ENCODE assay signal across 12 mouse cellular contexts in genomic region chr2:106797855-106798254, GRCm38 (mm10).
DNase-seq lines count a peak whose midpoint lies in the region; ATAC-seq lines count a peak whose summit lies in the region.
"Had no signal": no experiment of that assay in that cellular context is flagged by ENCODE, and none has a peak within 500 bp of the region (broad histone marks: within the 10 kb centered on the region; RNA-seq: fewer than 3 reads in every experiment).

No protein-coding gene starts in this region.

- H3K9me3 ChIP-seq in heart, embryonic 12.5 days (replicated peaks) = 0 out of 2 replicates have a peak, but pooled peaks cover 2% of the 10 kb centered on the region
- no peaks in the 10 kb centered on the region for H3K9me3 ChIP-seq in embryonic facial prominence, embryonic 14.5 days (ENCODE audit: control insufficient read depth, low read length)
- no peaks in the 10 kb centered on the region for H3K9me3 ChIP-seq in hindbrain, embryonic 14.5 days (ENCODE audit: control insufficient read depth, low read length)
- no peaks in the 10 kb centered on the region for H3K9me3 ChIP-seq in neural tube, embryonic 12.5 days

- WGBS in heart, embryonic 12.5 days = 38% methylated on average over 3 of the region's 3 CpGs
- WGBS in embryonic facial prominence, embryonic 14.5 days = 48% methylated on average over 3 of the region's 3 CpGs
- WGBS in hindbrain, embryonic 14.5 days = 10% methylated on average over 3 of the region's 3 CpGs
- 21% methylated on average over 3 of the region's 3 CpGs for WGBS in neural tube, embryonic 12.5 days

- no peak for DNase-seq in heart, postnatal 4 days
- no peak for DNase-seq in embryonic facial prominence, embryonic 14.5 days (ENCODE audit: low spot score)
- DNase-seq in hindbrain, embryonic 14.5 days (ENCODE audit: low spot score) = no peak
- DNase-seq in cerebellum, adult 18-20 months = no peak
- no peak for DNase-seq in cerebellum, postnatal 25 days
- no peak for DNase-seq in adipocyte (ENCODE audit: low spot score)
- DNase-seq: B cell, adult 2 months; lung, adult 18-20 months; right cerebral cortex, adult 18-20 months had no signal

- H3K4me1 ChIP-seq in heart, embryonic 12.5 days (replicated peaks) = peaks cover 43% of the 10 kb centered on the region
- peaks cover 22% of the 10 kb centered on the region for H3K4me1 ChIP-seq in embryonic facial prominence, embryonic 14.5 days (ENCODE audit: control insufficient read depth, insufficient read depth, low read length)
- peaks cover 33% of the 10 kb centered on the region for H3K4me1 ChIP-seq in hindbrain, embryonic 14.5 days (replicated peaks; ENCODE audit: control insufficient read depth, insufficient read depth, low read length)
- peaks cover 34% of the 10 kb centered on the region for H3K4me1 ChIP-seq in neural tube, embryonic 12.5 days

- peak overlapping the region; percentile 38 for H3K4me2 ChIP-seq in heart, embryonic 12.5 days
- H3K4me2 ChIP-seq in embryonic facial prominence, embryonic 14.5 days (ENCODE audit: low read depth, low read length) = no peak overlapping the region
- H3K4me2 ChIP-seq in hindbrain, embryonic 14.5 days (replicated peaks) = peak overlapping the region; percentile 33
- H3K4me2 ChIP-seq in neural tube, embryonic 12.5 days (replicated peaks) = peak overlapping the region; percentile 17

- H3K4me3 ChIP-seq in heart, embryonic 12.5 days = no peak overlapping the region
- no peak overlapping the region for H3K4me3 ChIP-seq in embryonic facial prominence, embryonic 14.5 days (ENCODE audit: low read depth, low read length)
- H3K4me3 ChIP-seq in hindbrain, embryonic 14.5 days (replicated peaks; ENCODE audit: low read length) = no peak overlapping the region
- no peak overlapping the region for H3K4me3 ChIP-seq in neural tube, embryonic 12.5 days

- H3K27ac ChIP-seq in heart, embryonic 12.5 days (ENCODE audit: poor library complexity, severe bottlenecking) = peak overlapping the region; percentile 57
- H3K27ac ChIP-seq in embryonic facial prominence, embryonic 14.5 days (replicated peaks; ENCODE audit: low read depth, low read length) = no peak overlapping the region
- H3K27ac ChIP-seq in hindbrain, embryonic 14.5 days = peak overlapping the region; percentile 55; the same call in 1 of the 2 replicates
- H3K27ac ChIP-seq in neural tube, embryonic 12.5 days = no peak overlapping the region

- peak overlapping the region; percentile 36; the same call in 1 of the 2 replicates for H3K9ac ChIP-seq in heart, embryonic 12.5 days
- no peak overlapping the region for H3K9ac ChIP-seq in embryonic facial prominence, embryonic 14.5 days (ENCODE audit: low read depth, low read length)
- peak overlapping the region; percentile 31 for H3K9ac ChIP-seq in hindbrain, embryonic 14.5 days
- H3K9ac ChIP-seq in neural tube, embryonic 12.5 days = no peak overlapping the region

- H3K27me3 ChIP-seq in heart, embryonic 12.5 days (replicated peaks) = no peaks in the 10 kb centered on the region
- H3K27me3 ChIP-seq in embryonic facial prominence, embryonic 14.5 days (replicated peaks; ENCODE audit: control insufficient read depth, insufficient read depth, low read length) = no peaks in the 10 kb centered on the region
- H3K27me3 ChIP-seq in hindbrain, embryonic 14.5 days (ENCODE audit: control insufficient read depth, insufficient read depth, low read length) = no peaks in the 10 kb centered on the region
- H3K27me3 ChIP-seq in neural tube, embryonic 12.5 days (replicated peaks) = no peaks in the 10 kb centered on the region

- ATAC-seq in heart, embryonic 12.5 days (ENCODE audit: insufficient number of reproducible peaks, low FRiP score) = peak; percentile 36; the same call in 1 of the 2 replicates
- peak; percentile 51; the same call in 1 of the 2 replicates for ATAC-seq in embryonic facial prominence, embryonic 14.5 days (ENCODE audit: low read depth)
- peak; percentile 72; the same call in 1 of the 2 replicates for ATAC-seq in hindbrain, embryonic 14.5 days (ENCODE audit: low FRiP score)
- ATAC-seq in neural tube, embryonic 12.5 days (ENCODE audit: low FRiP score, low read depth) = peak; percentile 59
- ATAC-seq: inflammation-experienced regulatory T-cells, adult 6 months had no signal

- peaks cover 3% of the 10 kb centered on the region for H3K36me3 ChIP-seq in heart, embryonic 12.5 days
- H3K36me3 ChIP-seq in embryonic facial prominence, embryonic 14.5 days (ENCODE audit: control insufficient read depth, insufficient read depth, low read length) = no peaks in the 10 kb centered on the region
- H3K36me3 ChIP-seq in hindbrain, embryonic 14.5 days (replicated peaks; ENCODE audit: control insufficient read depth, insufficient read depth) = no peaks in the 10 kb centered on the region; the same call in 1 of the 2 replicates
- H3K36me3 ChIP-seq in neural tube, embryonic 12.5 days = no peaks in the 10 kb centered on the region

Comparison
In these comparisons a context has a peak if more than half of its experiments do, and no peak if none do; other contexts are left out.
1. H3K27ac ChIP-seq: peak in heart, embryonic 12.5 days (single experiment) and hindbrain, embryonic 14.5 days (single experiment); none in embryonic facial prominence, embryonic 14.5 days (single experiment) and neural tube, embryonic 12.5 days (single experiment).
2. H3K9ac ChIP-seq: peak in heart, embryonic 12.5 days (single experiment) and hindbrain, embryonic 14.5 days (single experiment); none in embryonic facial prominence, embryonic 14.5 days (single experiment) and neural tube, embryonic 12.5 days (single experiment).
3. Peak in every context shown above with its lines, with median percentiles within 50 percentile points of each other: ATAC-seq.